Mouse (Mus musculus) neural tube, embryonic 10.5 days (tissue): Measurements from ENCODE around the gene Ager.

Source experiments
- DNase-seq: peaks from one replicate; pipeline ENCODE4 v3.0.0-alpha.2; 2017; ENCODE audit warnings: low spot score; ENCODE audit errors: extremely low spot score

Ager gene

GRCm38 (mm10) chr17:34597566-34598095 is at the start of gene Ager:
TSS of gene Ager (plus strand) at chr17:34597862.
- no peak for DNase-seq

GRCm38 (mm10) chr17:34549156-34549555 is 48.5 kb upstream of the Ager start:
- DNase-seq = no peak

GRCm38 (mm10) chr17:34549843-34550242 is 47.8 kb upstream of the Ager start:
- no peak for DNase-seq

DNA sequence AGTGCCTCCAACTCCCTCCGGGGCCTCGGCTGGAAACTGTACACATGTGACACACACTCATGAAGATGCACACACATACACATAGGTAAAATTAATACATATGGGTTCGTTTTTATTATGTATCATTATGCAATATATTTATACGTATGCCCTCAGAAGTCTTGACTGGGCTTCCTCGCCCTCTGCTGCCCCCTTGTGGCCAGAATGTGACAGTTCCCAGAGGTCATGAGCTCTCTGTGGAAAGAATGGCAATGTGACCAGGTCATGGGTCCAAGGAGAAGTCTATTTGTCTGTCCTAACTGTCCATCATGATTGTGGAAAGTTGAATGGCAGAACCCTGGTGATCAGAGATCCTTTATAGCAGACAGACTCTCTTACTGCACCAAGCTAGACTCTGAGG is 42.2 kb upstream of the Ager start:
- DNase-seq = peak; percentile 83

DNA sequence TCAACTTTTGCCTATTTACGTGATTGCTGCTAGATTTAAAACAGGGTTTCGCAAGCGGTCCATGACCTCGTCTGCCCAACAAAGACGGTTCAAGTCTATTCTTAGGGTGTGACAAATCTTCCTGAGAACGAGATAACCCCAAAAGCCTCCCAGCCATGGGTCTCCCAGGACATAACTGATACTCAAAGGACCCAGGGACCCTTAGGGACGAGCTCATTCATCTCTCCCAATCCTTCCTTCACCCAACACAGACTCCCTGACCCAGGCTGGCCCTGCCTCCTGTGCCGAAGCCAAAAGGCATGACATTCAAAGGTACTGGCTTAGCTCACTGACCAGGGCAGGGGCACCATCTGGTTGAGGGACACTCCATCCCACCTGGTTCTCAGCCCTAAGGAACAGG is 41.3 kb upstream of the Ager start:
- DNase-seq = no peak

- DNase-seq = no peak
Measured at GRCm38 (mm10) chr17:34557411-34557810, 40.3 kb upstream of the Ager start.

DNA sequence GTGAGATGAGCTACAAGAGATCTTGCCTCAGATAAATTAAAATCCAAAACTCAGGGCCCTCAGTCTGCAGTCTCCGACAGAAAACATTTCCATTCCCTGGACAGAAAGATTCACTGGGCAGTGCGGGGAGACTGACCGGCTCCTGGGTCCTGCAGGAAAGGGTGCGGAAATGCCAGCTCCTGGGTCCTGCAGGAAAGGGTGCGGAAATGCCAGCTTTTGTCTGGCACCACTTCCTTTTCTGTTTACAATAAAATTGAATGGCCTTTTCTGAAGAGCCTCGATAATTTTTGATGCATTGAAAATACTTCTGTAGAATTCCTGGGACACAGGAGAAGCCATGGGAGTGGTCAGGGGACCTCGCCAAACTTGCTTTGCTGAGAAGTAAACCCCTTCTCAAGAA is 38.5 kb upstream of the Ager start:
- DNase-seq = no peak

DNA sequence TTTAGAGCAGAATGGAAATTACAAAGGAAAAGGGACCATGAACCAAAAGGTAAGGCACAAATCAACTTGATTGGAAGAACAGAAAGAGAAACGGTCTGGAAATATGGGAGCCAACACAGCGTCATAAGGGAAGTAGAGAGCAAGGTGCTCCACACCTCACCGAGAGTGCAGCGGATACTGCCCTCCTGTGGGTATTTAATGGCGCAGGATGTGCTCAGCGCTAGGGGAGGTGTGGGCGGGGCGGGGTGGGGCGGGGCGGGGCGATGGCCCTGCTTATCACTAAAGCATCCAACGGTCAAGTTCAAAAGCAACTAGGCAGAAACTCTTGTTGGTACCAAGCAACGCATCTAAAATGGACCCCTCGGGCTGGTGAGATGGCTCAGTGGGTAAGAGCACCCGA is 37.8 kb upstream of the Ager start:
- no peak for DNase-seq

DNA sequence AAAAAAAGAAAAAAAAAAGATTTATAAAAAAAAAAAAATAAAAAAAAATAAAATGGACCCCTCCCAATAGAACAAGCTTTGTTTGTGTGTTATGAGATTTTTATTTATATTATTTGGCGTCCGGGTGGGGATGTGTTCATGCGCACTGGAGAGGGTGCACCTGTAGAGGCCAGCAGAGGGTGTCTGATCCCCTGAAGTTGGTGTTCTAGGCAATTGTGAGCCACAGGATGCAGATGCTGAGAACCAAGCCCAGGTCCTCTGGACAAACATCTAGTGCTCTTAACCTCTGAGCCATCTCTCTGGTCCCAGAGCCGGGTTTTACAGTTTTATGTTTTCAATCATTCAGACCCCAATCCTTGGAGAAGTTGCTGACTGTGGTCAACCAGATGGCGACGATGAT is 37.2 kb upstream of the Ager start:
- no peak for DNase-seq

GRCm38 (mm10) chr17:34561200-34561599 is 36.5 kb upstream of the Ager start:
- DNase-seq = no peak

DNA sequence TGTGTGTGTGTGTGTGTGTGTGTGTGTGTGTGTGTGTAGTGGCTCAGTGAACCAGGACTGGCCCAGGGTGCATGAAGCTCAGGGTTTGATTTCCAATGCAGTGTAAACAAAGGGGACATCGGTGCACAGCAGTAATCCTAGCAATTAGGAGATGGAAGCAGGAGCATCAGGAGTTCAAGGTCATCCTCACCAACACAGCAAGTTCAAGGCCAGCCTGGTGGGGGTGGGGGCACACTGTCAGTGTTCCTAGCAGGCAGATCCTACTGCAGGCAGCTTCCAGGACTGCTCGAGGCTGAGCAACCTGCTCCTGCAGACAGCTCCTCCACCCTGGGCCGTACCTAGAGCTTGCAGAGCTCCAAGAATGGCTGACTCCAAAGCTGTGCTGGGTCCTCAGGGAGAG is 35.1 kb upstream of the Ager start:
- no peak for DNase-seq

DNA sequence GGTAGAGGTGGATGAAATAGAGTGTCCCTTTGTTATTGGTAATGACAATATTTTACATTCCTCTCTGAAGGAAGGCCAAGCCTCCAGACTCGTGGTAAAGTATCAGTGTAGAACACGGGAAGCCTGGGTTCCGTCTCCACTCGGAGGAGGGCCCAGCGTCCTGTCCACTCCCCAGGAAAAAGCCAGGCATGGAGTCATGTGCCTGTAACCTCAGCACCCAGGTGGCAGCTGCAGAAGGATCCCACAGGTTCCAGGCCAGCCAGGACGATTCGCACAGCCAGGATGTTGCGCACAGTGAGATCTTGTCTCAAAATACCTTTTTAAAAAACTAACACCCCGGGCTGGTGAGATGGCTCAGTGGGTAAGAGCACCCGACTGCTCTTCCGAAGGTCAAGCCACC is 34.3 kb upstream of the Ager start:
- no peak for DNase-seq

GRCm38 (mm10) chr17:34564003-34564421 is 33.6 kb upstream of the Ager start, which contains the start of gene Notch4:
TSS of gene Notch4 (plus strand) at chr17:34564268.
- DNase-seq = peak; percentile 32

- DNase-seq = no peak
Measured at GRCm38 (mm10) chr17:34564796-34565195, 32.9 kb upstream of the Ager start.

DNA sequence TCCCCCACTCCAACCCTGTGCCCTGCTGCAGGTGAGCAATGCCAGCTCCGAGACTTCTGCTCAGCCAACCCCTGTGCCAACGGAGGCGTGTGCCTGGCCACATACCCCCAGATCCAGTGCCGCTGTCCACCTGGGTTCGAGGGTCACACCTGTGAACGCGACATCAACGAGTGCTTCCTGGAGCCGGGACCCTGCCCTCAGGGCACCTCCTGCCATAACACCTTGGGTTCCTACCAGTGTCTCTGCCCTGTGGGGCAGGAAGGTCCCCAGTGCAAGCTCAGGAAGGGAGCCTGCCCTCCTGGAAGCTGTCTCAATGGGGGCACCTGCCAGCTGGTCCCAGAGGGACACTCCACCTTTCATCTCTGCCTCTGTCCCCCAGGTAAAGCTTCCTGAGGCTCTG is 30.4 kb upstream of the Ager start:
- DNase-seq = no peak

- no peak for DNase-seq
Measured at GRCm38 (mm10) chr17:34568421-34568820, 29.2 kb upstream of the Ager start.

DNA sequence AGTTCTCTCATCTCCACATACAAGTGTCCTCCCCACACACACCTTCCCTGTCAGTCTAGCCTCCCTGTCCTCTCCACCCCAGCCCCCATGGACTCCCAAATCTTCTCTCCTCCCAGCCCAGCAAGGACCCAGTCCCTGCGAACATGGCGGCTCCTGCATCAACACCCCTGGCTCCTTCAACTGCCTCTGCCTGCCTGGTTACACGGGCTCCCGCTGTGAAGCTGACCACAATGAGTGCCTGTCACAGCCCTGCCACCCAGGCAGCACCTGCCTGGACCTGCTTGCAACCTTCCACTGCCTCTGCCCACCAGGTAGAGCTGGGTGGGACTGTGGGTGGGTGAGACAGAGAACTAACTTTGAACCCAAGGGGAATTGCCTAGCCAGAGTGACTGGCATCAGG is 27.7 kb upstream of the Ager start:
- DNase-seq = no peak

- DNase-seq = no peak
Measured at GRCm38 (mm10) chr17:34571875-34572274, 25.8 kb upstream of the Ager start.

GRCm38 (mm10) chr17:34572361-34572760 is 25.3 kb upstream of the Ager start:
- DNase-seq = no peak

DNA sequence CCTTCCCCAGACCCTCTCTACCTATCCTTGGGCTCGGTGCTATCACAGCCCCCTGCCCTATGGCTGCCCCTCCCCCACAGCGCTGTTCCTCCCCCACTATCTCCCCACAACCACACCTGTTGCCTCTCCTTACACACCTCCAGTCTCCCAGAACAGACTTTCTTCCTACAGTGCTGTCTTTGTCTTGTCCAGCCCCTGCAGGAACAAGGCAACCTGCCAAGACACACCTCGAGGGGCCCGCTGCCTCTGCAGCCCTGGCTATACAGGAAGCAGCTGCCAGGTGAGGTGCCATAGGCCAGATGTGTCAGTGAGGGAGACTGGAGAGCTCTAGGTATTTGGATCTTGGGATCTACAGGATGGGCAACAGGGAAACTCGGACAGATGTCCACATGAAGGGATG is 21.1 kb upstream of the Ager start:
- no peak for DNase-seq

- no peak for DNase-seq
Measured at GRCm38 (mm10) chr17:34578070-34578469, 19.6 kb upstream of the Ager start.

DNA sequence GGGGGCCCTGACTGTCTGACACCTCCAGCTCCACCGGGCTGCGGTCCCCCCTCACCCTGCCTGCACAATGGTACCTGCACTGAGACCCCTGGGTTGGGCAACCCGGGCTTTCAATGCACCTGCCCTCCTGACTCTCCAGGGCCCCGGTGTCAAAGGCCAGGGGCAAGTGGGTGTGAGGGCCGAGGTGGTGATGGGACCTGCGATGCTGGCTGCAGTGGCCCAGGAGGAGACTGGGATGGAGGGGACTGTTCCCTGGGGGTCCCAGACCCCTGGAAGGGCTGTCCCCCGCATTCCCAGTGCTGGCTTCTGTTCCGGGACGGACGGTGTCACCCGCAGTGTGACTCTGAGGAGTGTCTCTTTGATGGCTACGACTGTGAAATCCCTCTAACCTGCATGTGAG is 15.1 kb upstream of the Ager start:
- DNase-seq = no peak

GRCm38 (mm10) chr17:34583397-34583796 is 14.3 kb upstream of the Ager start:
- DNase-seq = no peak

DNA sequence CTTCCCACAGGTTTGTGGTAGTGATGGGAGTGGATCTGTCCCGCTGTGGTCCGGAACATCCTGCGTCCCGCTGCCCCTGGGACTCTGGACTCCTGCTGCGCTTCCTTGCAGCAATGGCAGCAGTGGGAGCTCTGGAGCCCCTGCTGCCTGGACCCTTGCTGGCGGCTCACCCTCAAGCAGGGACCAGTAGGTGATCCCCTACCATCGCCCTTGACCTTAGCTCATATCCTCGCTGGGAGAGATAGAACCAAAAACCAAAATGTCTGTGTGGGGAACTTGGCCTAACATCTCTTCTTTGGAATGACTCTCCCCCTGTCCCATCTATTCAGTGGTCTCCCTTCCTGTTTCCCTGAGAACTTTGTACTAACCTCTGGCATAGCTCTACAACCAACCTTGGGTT is 13.8 kb upstream of the Ager start:
- DNase-seq = no peak
